Comparison of ENCODE assay signal across 8 mouse cellular contexts in the genomic region with DNA sequence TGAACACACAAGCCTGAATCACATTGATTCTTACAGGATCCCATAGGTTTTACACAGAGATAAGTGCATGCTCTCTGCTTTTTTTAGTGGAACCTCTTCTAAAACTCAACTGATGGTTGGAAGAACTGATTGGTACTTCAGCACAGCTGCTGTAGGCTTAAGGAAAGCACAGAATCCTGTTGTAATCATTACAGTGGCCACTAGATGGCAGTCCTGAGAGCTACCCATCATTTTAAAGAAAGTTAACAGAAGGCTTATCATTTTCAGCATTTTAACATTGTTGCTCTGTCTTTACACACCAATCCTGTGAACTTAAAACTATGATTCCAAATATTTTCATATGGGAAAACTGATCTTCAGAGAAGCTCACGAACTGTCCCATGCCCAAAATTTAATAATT.
DNase-seq lines count a peak whose midpoint lies in the region; ATAC-seq and TF ChIP-seq lines count a peak whose summit lies in the region.
"Had no signal": no experiment of that assay in that cellular context is flagged by ENCODE, and none has a peak within 500 bp of the region (broad histone marks: within the 10 kb centered on the region; RNA-seq: fewer than 3 reads in every experiment).

No protein-coding gene starts in this region.

- no peaks in the 10 kb centered on the region for H3K4me1 ChIP-seq in liver, adult 2 months (ENCODE audit: control insufficient read depth, insufficient read depth, low read length)
- no peaks in the 10 kb centered on the region for H3K4me1 ChIP-seq in liver, embryonic 12.5 days
- H3K4me1 ChIP-seq: midbrain, embryonic 12.5 days had no signal

- no peak overlapping the region for H3K27ac ChIP-seq in liver, adult 2 months (replicated peaks; ENCODE audit: insufficient read depth, low read depth, low read length)
- no peak overlapping the region for H3K27ac ChIP-seq in liver, embryonic 12.5 days
- H3K27ac ChIP-seq: midbrain, embryonic 12.5 days had no signal

- no peaks in the 10 kb centered on the region for H3K79me2 ChIP-seq in liver, adult 2 months (ENCODE audit: control insufficient read depth, insufficient read depth, low read length)

- ATAC-seq in liver, embryonic 12.5 days = no peak
- peak; percentile 69; the same call in 1 of the 2 replicates for ATAC-seq in granulocyte monocyte progenitor cell, adult 5-6 weeks (replicated peaks; ENCODE audit: poor library complexity, severe bottlenecking)

- no peak for TF ChIP-seq POLR2A in liver, adult 2 months (IDR thresholded peaks at IDR 0.05; ENCODE audit: extremely low read depth, insufficient read depth, low read length)

- no peaks in the 10 kb centered on the region for H3K9me3 ChIP-seq in liver, embryonic 12.5 days (replicated peaks)
- H3K9me3 ChIP-seq: midbrain, embryonic 12.5 days had no signal

- no peak overlapping the region for H3K4me3 ChIP-seq in liver, adult 2 months (ENCODE audit: insufficient read depth, low read depth, low read length)
- no peak overlapping the region for H3K4me3 ChIP-seq in liver, embryonic 12.5 days
- H3K4me3 ChIP-seq: midbrain, embryonic 12.5 days had no signal

- no peaks in the 10 kb centered on the region for H3K27me3 ChIP-seq in liver, adult 2 months (ENCODE audit: control insufficient read depth, insufficient read depth, low read length)
- H3K27me3 ChIP-seq in liver, embryonic 12.5 days (replicated peaks) = no peaks in the 10 kb centered on the region
- H3K27me3 ChIP-seq: midbrain, embryonic 12.5 days had no signal

- H3K4me2 ChIP-seq in liver, embryonic 12.5 days = no peak overlapping the region
- H3K4me2 ChIP-seq: midbrain, embryonic 12.5 days had no signal

- no peaks in the 10 kb centered on the region for H3K36me3 ChIP-seq in liver, adult 2 months (ENCODE audit: control insufficient read depth, insufficient read depth, low read length)
- no peaks in the 10 kb centered on the region for H3K36me3 ChIP-seq in liver, embryonic 12.5 days
- H3K36me3 ChIP-seq: midbrain, embryonic 12.5 days had no signal

- DNase-seq in liver, adult 2 months (ENCODE audit: extremely low read depth, low read depth, low spot score) = peak; percentile 30
- DNase-seq in R1 (ENCODE audit: low read depth, low spot score) = peak; percentile 58
- peak; percentile 11 for DNase-seq in cerebellum, adult 11-12 months
- DNase-seq in left cerebral cortex, postnatal 14 days (ENCODE audit: low spot score in 2 of 2) = peak; percentile 93 to 95
- peak; percentile 55 for DNase-seq in right cerebral cortex, postnatal 25 days

- 34% methylated on average over 1 of the region's 1 CpGs for WGBS in liver, adult 2 months
- 10% methylated on average over 1 of the region's 1 CpGs for WGBS in liver, embryonic 12.5 days (ENCODE audit: insufficient replicate concordance)

- peak; percentile 50 for TF ChIP-seq CTCF in liver, adult 2 months (IDR thresholded peaks at IDR 0.05; ENCODE audit: low read depth, low read length)

- no peak overlapping the region for H3K9ac ChIP-seq in liver, adult 2 months (ENCODE audit: low read depth, low read length)
- no peak overlapping the region for H3K9ac ChIP-seq in liver, embryonic 12.5 days
- H3K9ac ChIP-seq: midbrain, embryonic 12.5 days had no signal

- intact Hi-C loops in left cerebral cortex, postnatal 14 days (cut with DNase I) = loop anchor here (2.0 to 10.0 kb wide), 2 partner anchors 36 to 1230 kb away; no protein-coding TSS in a partner anchor

Comparison
In these comparisons a context has a peak if more than half of its experiments do, and no peak if none do; other contexts are left out.
1. DNase-seq: peak in every context shown above with its lines; median percentile 94 in left cerebral cortex, postnatal 14 days; 58 in R1; 55 in right cerebral cortex, postnatal 25 days; 30 in liver, adult 2 months; 11 in cerebellum, adult 11-12 months.